Mouse (Mus musculus): ENCODE results near the gene Dab2ip. TPM values are rescaled to one million over a fixed set of nuclear protein-coding genes. Genes with fewer than 3 reads are reported as not detected.

Dab2ip gene
- polyA plus RNA-seq, 1 experiment from 2014 or later, result 56.9 TPM

DNA sequence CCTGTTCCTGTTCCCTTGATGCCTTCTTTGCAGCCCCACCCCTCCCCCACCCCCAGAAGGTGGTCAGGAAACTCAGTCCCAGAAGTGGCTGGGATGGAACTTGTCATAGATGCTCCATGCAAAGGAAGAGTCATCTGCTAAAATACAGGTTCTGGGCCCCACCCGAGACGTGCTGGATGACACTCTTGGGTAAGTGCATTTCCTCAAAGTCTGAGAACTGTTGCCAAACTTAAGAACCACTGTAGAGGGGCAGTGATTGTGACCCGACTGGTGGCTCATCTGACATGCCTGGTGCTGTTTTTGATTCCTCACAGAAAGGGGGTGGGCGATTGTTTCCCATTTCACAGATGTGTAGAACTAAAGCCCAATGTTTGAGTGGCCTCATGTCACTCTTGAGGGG is 111.7 kb downstream of the Dab2ip start:
- Histone ChIP-seq H3K4me2 (no peak overlapping the region), H3K9ac (no peak overlapping the region), H3K36me3 (replicated peaks) (peaks cover 3% of the 10 kb centered on the region; the same call in 1 of the 2 replicates), H3K4me1 (peaks cover 84% of the 10 kb centered on the region), H3K27ac (no peak overlapping the region), H3K27me3 (no peaks in the 10 kb centered on the region), H3K9me3 (no peaks in the 10 kb centered on the region), H3K4me3 (replicated peaks) (no peak overlapping the region)
- no peak for ATAC-seq (ENCODE audit: low FRiP score)
- 89% methylated on average over 4 of the region's 4 CpGs for WGBS

DNA sequence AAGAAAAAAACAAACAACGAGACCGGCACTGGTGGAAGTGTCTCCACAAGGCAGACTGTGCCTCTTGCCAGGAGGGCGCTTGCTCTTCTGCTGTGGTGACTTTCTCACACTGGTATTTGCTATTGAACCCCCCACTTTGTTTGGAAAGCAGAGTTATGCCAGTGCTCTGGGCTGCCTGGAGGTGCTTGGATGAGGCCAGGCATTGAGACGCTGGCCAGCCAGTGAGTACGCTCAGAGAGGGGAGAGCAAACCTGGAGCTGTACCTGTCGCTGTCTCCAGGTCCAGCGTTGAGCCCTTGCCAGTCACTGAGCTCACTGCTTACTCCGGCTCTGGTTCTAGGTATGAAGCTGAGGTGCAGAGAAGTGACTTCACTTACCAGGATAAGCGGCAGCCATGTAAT is 112.2 kb downstream of the Dab2ip start:
- Histone ChIP-seq H3K27me3 (no peaks in the 10 kb centered on the region), H3K9ac (no peak overlapping the region), H3K4me3 (replicated peaks) (no peak overlapping the region), H3K9me3 (no peaks in the 10 kb centered on the region), H3K4me2 (no peak overlapping the region), H3K27ac (no peak overlapping the region), H3K4me1 (peaks cover 84% of the 10 kb centered on the region), H3K36me3 (replicated peaks) (peaks cover 3% of the 10 kb centered on the region; the same call in 1 of the 2 replicates)
- ATAC-seq (ENCODE audit: low FRiP score), result no peak
- 92% methylated on average over 9 of the region's 9 CpGs for WGBS

DNA sequence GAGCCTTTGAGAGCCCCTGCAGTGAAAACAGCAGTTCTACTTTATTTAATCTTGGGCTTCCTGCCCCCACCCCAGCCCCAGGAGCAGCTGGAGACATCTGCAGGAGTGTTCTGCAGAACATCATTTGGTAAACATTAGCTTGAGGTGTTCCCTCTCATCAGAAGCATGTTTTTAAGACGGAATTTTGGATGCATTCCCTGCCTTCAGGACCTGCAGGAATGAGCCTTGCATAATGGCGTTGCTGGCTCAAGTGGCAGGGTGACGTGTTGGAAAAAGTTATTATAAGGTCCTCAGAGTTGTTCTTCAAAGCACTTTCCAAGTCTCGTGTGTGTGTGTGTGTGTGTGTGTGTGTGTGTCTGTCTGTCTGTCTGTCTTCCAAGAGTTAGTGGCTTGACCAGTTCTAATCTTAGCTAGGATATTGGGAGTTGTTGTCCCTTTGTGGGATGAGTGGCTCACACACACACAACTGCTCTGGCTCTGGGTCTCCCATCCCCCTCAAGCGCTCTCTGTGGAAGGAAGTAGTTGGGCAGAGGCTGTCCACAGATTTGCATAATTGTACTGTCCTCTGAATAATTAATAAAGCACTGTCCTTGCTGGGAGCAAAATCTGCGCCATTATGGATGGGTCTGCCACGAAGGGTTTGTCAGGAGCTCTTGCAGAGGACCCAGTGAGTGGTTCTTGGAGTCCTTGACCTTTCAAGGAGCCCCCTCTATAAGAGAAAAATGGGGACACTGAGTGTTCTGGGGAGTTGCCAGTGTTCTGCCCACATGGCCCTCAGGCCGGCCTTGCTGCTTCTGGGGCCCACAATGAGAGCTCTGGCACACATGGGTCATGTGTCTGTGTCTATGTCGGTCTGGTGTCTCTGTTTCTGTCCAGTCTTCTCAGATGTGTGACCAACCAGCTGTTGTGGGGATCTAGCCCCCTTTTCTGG is 114.2 kb downstream of the Dab2ip start:
- Histone ChIP-seq H3K9ac (no peak overlapping the region), H3K4me2 (no peak overlapping the region), H3K36me3 (replicated peaks) (peaks cover 3% of the 10 kb centered on the region; the same call in 1 of the 2 replicates), H3K27ac (no peak overlapping the region), H3K27me3 (no peaks in the 10 kb centered on the region), H3K4me3 (replicated peaks) (no peak overlapping the region), H3K4me1 (peaks cover 94% of the 10 kb centered on the region), H3K9me3 (no peaks in the 10 kb centered on the region)
- ATAC-seq (ENCODE audit: low FRiP score), result no peak
- WGBS, result 69% methylated on average over 9 of the region's 9 CpGs

DNA sequence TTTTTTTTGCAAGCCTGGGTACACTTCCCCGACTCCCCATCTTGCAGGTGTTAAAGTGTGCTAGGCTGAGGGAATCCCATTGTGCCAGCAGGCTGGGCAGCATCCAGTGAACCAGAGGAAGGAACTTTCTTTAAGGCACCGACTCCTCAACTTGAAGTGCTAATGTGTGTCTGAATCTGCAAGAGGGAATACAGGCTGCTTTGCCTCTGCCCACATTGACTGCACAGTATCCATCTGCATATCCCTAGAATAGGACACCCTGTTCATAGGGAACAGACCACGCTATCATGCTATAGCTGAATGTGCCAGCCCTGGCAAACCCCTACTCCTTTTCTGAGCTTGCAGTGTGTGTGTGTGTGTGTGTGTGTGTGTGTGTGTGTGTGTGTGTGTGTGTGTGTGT is 115.1 kb downstream of the Dab2ip start:
- peaks cover 3% of the 10 kb centered on the region; the same call in 1 of the 2 replicates for H3K36me3 ChIP-seq (replicated peaks)
- H3K4me2 ChIP-seq, result no peak overlapping the region
- H3K9ac ChIP-seq, result no peak overlapping the region
- ATAC-seq (ENCODE audit: low FRiP score), result no peak
- peak overlapping the region; percentile 36; the same call in 1 of the 2 replicates for H3K27ac ChIP-seq
- WGBS, result 84% methylated on average over 3 of the region's 3 CpGs
- no peaks in the 10 kb centered on the region for H3K9me3 ChIP-seq
- peaks cover 94% of the 10 kb centered on the region for H3K4me1 ChIP-seq
- H3K27me3 ChIP-seq, result no peaks in the 10 kb centered on the region
- no peak overlapping the region for H3K4me3 ChIP-seq (replicated peaks)

DNA sequence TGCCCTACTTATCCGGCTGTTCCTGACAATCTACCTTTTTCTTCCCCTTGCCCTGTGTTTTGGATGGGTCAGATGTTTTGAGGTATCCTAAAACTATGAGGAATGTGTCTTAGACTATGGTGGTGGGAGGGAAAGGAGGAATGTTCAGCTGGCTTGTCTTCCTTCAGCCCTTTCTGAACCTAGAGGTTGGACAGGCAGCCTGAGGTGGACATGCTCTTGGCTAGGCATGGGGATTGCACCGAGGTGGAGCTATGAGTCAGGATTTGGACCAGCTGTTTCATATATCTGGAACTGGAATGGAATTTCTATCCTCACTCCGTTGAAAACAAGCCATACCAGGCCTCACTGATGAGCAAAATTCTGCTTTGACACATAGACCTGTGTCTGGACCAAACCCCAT is 115.9 kb downstream of the Dab2ip start:
- no peak overlapping the region for H3K4me3 ChIP-seq (replicated peaks)
- H3K36me3 ChIP-seq (replicated peaks), result peaks cover 3% of the 10 kb centered on the region; the same call in 1 of the 2 replicates
- no peak for ATAC-seq (ENCODE audit: low FRiP score)
- no peak overlapping the region for H3K4me2 ChIP-seq
- H3K9ac ChIP-seq, result no peak overlapping the region
- 79% methylated on average over 3 of the region's 3 CpGs for WGBS
- H3K27ac ChIP-seq, result no peak overlapping the region
- no peaks in the 10 kb centered on the region for H3K9me3 ChIP-seq
- peaks cover 94% of the 10 kb centered on the region for H3K4me1 ChIP-seq
- H3K27me3 ChIP-seq, result no peaks in the 10 kb centered on the region

DNA sequence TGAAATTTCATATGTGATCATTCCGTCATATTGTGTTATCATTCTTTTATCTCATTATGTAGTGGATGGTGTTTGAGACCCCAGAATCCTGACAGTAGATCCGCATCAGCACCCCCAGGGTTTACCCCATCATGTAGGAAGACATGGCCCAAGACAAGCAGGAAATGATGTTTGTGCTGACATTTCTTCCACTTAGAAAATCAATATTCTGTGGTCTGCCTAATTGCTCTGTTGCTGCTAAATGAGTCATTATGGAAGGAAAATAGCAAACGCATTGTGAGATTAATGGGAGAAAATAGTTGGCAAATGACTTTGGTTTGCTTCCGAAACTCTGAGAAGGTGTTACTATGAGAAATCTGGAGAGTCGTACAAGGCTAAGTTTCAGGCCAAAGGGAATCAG is 116.4 kb downstream of the Dab2ip start:
- no peak overlapping the region for H3K27ac ChIP-seq

DNA sequence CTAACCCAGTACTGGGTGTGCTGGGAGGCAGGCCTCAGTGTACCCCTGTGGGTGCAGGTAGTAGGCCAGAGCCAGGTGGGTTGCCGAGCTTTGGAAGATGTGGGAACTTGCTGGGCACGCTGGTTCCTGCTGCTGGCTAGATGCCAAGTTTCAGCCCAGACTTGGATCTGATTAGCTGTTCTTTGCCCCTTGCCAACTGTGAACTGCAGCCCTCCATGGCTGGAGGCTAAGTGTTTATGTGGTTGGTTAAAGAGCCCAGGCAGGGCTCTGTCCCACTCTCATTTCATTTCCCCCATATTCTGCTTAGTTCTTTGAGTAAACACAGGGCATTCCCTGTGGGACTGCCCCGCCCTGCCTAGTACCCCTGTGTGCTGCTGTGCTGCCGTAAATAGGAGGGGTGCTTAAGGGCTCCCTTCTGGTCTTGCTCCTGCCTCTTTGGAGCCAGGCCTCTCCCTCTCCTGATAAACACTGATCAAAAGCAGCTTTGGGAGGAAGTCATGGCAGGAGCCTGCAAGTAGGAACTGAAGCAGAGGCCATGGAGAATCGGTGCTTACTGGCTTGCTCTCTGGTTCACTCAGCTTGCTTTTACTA is 118.1 kb downstream of the Dab2ip start:
- no peaks in the 10 kb centered on the region for H3K36me3 ChIP-seq (replicated peaks)
- no peaks in the 10 kb centered on the region for H3K9me3 ChIP-seq
- H3K4me1 ChIP-seq, result peaks cover 94% of the 10 kb centered on the region
- ATAC-seq (ENCODE audit: low FRiP score), result no peak
- 50% methylated on average over 5 of the region's 5 CpGs for WGBS
- H3K4me3 ChIP-seq (replicated peaks), result no peak overlapping the region
- no peaks in the 10 kb centered on the region for H3K27me3 ChIP-seq
- peak overlapping the region; percentile 59 for H3K27ac ChIP-seq
- no peak overlapping the region for H3K4me2 ChIP-seq
- H3K9ac ChIP-seq, result no peak overlapping the region

More for the DNA sequence above, 116.4 kb downstream of the Dab2ip start:
- Histone ChIP-seq H3K9me3 (no peaks in the 10 kb centered on the region), H3K36me3 (replicated peaks) (peaks cover 3% of the 10 kb centered on the region; the same call in 1 of the 2 replicates), H3K4me2 (no peak overlapping the region), H3K4me3 (replicated peaks) (no peak overlapping the region), H3K4me1 (peaks cover 94% of the 10 kb centered on the region), H3K27me3 (no peaks in the 10 kb centered on the region), H3K9ac (no peak overlapping the region)
- WGBS, result 87% methylated on average over 5 of the region's 5 CpGs
- no peak for ATAC-seq (ENCODE audit: low FRiP score)

DNA sequence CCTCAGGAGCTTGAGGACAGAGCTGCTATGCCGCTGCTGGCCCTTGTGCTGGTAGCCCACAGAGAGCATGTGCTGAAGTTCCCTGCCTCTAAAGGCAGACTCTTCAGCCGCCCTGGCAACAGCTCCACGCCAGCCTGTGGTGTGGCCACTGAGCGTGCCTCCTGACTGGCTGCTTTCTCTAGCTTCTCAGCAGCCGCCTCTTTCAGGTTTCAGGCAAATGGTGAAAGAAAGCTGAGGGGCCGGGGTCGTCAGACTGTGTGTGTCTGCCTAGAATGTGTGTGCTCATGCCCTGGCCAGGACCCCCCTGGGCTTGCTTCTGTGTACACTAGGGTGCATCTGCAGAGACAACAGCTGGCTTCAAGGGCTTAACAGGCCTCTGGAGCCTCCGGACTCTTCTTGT is 119.8 kb downstream of the Dab2ip start:
- Histone ChIP-seq H3K36me3 (replicated peaks) (no peaks in the 10 kb centered on the region), H3K27ac (peak overlapping the region; percentile 54), H3K27me3 (no peaks in the 10 kb centered on the region), H3K9me3 (no peaks in the 10 kb centered on the region), H3K9ac (peak overlapping the region; percentile 17; the same call in 1 of the 2 replicates), H3K4me3 (replicated peaks) (no peak overlapping the region), H3K4me2 (0 out of 2 replicates have a peak overlapping the region, but pooled peaks have one; percentile 4), H3K4me1 (peaks cover 92% of the 10 kb centered on the region)
- peak; percentile 57 for ATAC-seq (ENCODE audit: low FRiP score)
- WGBS, result 14% methylated on average over 8 of the region's 8 CpGs

DNA sequence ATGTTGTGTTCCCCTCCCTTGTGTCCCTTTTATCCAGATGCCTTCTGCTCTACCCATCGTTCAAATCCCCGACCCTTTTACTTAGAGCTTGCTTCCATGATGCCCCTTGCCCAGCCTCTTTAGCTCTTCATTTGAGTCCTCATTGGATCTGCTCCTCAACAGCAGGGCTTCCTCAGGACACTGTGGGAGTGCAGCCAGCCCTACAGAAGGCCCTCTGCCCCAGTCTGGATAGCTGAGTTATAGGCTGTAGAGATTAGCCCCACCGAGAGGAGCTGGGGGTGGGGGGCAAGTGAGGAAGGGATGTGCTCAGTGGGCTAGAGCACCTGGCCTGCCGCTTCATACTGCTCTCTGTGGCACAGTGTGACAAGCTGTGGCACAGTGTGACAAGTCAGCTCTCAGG is 120.4 kb downstream of the Dab2ip start:
- H3K4me1 ChIP-seq, result peaks cover 90% of the 10 kb centered on the region
- no peak overlapping the region for H3K4me3 ChIP-seq (replicated peaks)
- no peaks in the 10 kb centered on the region for H3K36me3 ChIP-seq (replicated peaks)
- no peaks in the 10 kb centered on the region for H3K9me3 ChIP-seq
- no peaks in the 10 kb centered on the region for H3K27me3 ChIP-seq
- ATAC-seq (ENCODE audit: low FRiP score), result no peak
- H3K9ac ChIP-seq, result no peak overlapping the region
- WGBS, result 55% methylated on average over 4 of the region's 4 CpGs
- H3K4me2 ChIP-seq, result no peak overlapping the region
- H3K27ac ChIP-seq, result peak overlapping the region; percentile 54

DNA sequence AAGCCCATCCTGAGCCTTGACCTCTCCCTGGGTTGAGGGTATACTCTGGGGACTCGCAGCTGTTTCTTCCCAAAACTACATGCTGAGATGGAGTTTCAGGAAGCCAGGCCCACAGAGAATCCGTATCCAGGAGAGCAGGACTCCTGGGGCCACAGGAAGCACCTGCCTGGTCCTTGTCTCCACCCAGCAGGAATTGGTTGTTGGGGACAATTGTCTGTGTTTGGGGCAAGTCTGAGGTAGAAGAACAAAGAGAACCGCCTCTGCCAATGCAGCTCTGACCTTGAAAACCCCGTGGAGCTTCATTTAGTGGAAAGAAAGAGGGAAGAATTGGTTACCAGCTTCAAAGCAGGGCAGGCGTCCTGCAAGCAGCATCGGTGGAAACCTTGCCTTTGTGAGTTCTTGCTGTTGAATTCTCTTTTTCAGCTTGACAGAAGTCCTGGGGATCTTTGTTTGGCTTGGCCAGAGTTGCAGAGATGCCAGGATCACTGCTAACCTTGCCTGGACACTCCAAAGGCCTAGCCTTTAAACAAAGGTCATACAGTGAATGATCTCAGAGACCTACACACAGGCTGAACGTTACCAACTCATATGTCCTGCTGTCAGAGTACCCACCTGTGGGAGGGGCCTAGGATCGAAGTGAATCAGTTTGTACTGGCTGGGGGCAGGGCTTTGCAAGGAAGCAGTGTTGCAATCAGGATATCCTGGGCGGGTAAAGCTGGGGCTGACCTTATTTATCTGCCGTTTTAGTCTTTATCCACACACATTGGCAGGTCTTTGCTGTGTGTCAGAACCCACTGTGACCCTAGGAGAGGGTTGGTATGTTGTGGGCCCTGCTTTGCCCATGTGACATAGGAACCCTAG is 122.0 kb downstream of the Dab2ip start:
- Histone ChIP-seq H3K4me3 (replicated peaks) (no peak overlapping the region), H3K4me1 (peaks cover 95% of the 10 kb centered on the region)
- no peak for ATAC-seq (ENCODE audit: low FRiP score)

DNA sequence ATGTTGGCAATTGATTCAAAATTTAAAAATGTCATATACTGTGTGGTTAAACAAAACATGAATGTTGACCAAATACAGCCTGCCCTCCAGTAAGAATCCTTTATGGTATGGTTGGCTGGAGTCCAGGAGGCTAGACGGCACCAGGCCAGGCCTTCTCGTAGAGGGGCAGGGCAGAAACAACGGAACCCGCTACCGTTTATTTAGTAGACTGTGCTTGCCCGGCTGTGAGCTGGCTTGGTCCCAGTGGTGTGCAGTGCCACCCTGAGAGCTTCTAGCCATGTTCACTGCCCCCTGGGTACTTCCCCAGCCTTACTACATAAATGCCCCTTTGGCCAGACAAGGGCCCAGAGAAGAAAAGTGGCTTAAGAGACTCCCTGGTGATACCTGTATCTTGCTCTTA is 122.8 kb downstream of the Dab2ip start:
- ATAC-seq (ENCODE audit: low FRiP score), result no peak
- WGBS, result 58% methylated on average over 6 of the region's 6 CpGs
- Histone ChIP-seq H3K4me2 (no peak overlapping the region), H3K4me1 (peaks cover 95% of the 10 kb centered on the region), H3K27me3 (no peaks in the 10 kb centered on the region), H3K27ac (no peak overlapping the region), H3K9me3 (no peaks in the 10 kb centered on the region), H3K36me3 (replicated peaks) (no peaks in the 10 kb centered on the region), H3K4me3 (replicated peaks) (no peak overlapping the region), H3K9ac (no peak overlapping the region)

More for the DNA sequence above, 122.0 kb downstream of the Dab2ip start:
- Histone ChIP-seq H3K27me3 (no peaks in the 10 kb centered on the region), H3K27ac (peak overlapping the region; percentile 66), H3K9me3 (no peaks in the 10 kb centered on the region), H3K4me2 (no peak overlapping the region), H3K9ac (no peak overlapping the region), H3K36me3 (replicated peaks) (no peaks in the 10 kb centered on the region)
- WGBS, result 22% methylated on average over 10 of the region's 10 CpGs

DNA sequence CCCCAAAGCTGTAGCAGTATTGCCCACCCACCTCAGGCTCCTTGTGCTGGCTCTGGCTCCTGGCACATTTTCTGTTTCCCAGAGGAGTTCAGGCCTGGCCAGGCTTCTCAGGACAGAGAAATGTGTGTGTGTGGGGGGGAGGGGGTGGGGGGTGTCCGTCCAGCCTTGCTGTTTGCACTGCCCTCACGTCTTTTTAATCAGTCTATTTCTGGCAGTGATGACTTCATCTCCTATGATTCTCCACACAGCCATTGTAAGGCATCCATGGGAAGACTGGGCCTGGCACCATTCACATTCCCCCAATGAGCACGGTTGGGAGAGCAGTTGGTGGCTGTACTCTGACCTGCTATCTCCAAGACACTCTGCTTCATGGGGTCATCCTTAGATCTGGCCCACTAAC is 125.9 kb downstream of the Dab2ip start:
- H3K27ac ChIP-seq, result peak overlapping the region; percentile 82
- H3K9me3 ChIP-seq, result no peaks in the 10 kb centered on the region
- ATAC-seq (ENCODE audit: low FRiP score), result peak; percentile 34; the same call in 1 of the 2 replicates
- H3K4me2 ChIP-seq, result no peak overlapping the region
- 18% methylated on average over 3 of the region's 3 CpGs for WGBS
- no peaks in the 10 kb centered on the region for H3K27me3 ChIP-seq
- no peak overlapping the region for H3K9ac ChIP-seq
- peaks cover 85% of the 10 kb centered on the region for H3K4me1 ChIP-seq
- H3K4me3 ChIP-seq (replicated peaks), result no peak overlapping the region
- H3K36me3 ChIP-seq (replicated peaks), result no peaks in the 10 kb centered on the region

All from forebrain, embryonic 12.5 days (tissue).